Mouse (Mus musculus): ENCODE results near the gene S1pr4. TPM values are rescaled to one million over a fixed set of nuclear protein-coding genes. Genes with fewer than 3 reads are reported as not detected.
A peak's percentile ranks its signal among the peaks of the same experiment; 100 is the strongest.

The S1pr4 gene
- total RNA-seq, 2 experiments from 2014 or later = 0.35 to 0.54 TPM

- DNase-seq (ENCODE audit: extremely low spot score in 1 of 2, low spot score in 1 of 2) = peak in 1 of 2 experiments; percentile 4
These were observed 48.6 kb downstream of the S1pr4 start for GRCm38 (mm10) chr10:81451365-81451745.

- peak in 1 of 2 experiments; percentile 2 for DNase-seq (ENCODE audit: extremely low spot score in 1 of 2, low spot score in 1 of 2)
These were observed 49.1 kb downstream of the S1pr4 start for GRCm38 (mm10) chr10:81450641-81451364.

- peak; percentile 80 to 93 for DNase-seq (ENCODE audit: extremely low spot score in 1 of 2, low spot score in 1 of 2)
These were observed 49.8 kb downstream of the S1pr4 start for GRCm38 (mm10) chr10:81450140-81450539.

Small RNA genes within 50 kb of the gene (microRNA-seq; reads per million reads assigned to microRNA genes)
- 0 reads per million in 2 experiments for gene Gm25595

Other genes with a start within 250 kb of the S1pr4 start
- gene Matk, start 247.2 kb downstream of the S1pr4 start, total RNA-seq (2021) = 100 to 1,000 TPM; 222 to 244 TPM
- gene Mrpl54, start 233.2 kb downstream of the S1pr4 start, total RNA-seq (2021) = 10 to 100 TPM; 38.6 to 44.0 TPM
- gene Apba3, start 233.2 kb downstream of the S1pr4 start, total RNA-seq (2021) = 10 to 100 TPM; 35.4 to 39.5 TPM
- gene Tjp3, start 208.6 kb downstream of the S1pr4 start, total RNA-seq (2021) = 1 to 10 TPM in 1 of 2 experiments, under 1 TPM in 1; 0.86 to 1.2 TPM
- 100 to 1,000 TPM; 306 to 318 TPM for gene Pip5k1c, start 207.2 kb downstream of the S1pr4 start, total RNA-seq (2021)
- 10 to 100 TPM; 28.1 to 30.0 TPM for gene Cactin, start 179.0 kb downstream of the S1pr4 start, total RNA-seq (2021)
- 1 to 10 TPM; 1.1 to 1.5 TPM for gene Tbxa2r, start 171.4 kb downstream of the S1pr4 start, total RNA-seq (2021)
- gene Gipc3, start 156.9 kb downstream of the S1pr4 start, total RNA-seq (2021) = 1 to 10 TPM; 1.6 to 1.9 TPM
- gene Hmg20b, start 149.7 kb downstream of the S1pr4 start, total RNA-seq (2021) = 10 to 100 TPM; 31.3 to 31.6 TPM
- gene Mfsd12, start 142.6 kb downstream of the S1pr4 start, total RNA-seq (2021) = 10 to 100 TPM; 46.6 to 50.7 TPM
- gene 4930404N11Rik, start 134.3 kb downstream of the S1pr4 start, total RNA-seq (2021) = 1 to 10 TPM; 1.1 to 1.2 TPM
- 10 to 100 TPM; 65.9 to 66.6 TPM for gene Fzr1, start 121.6 kb downstream of the S1pr4 start, total RNA-seq (2021)
- gene Dohh, start 115.7 kb downstream of the S1pr4 start, total RNA-seq (2021) = 10 to 100 TPM; 79.1 to 87.1 TPM
- 1 to 10 TPM; 2.6 to 3.7 TPM for gene Gm48551, start 115.7 kb downstream of the S1pr4 start, total RNA-seq (2021)
- 1 to 10 TPM; 3.2 to 4.7 TPM for gene Gm48552, start 111.1 kb downstream of the S1pr4 start, total RNA-seq (2021)
- gene Smim24, start 107.1 kb downstream of the S1pr4 start, total RNA-seq (2021) = 1 to 10 TPM; 1.4 to 3.1 TPM
- gene Nfic, start 44.5 kb downstream of the S1pr4 start, total RNA-seq (2021) = 10 to 100 TPM; 59.5 to 66.8 TPM
- 100 to 1,000 TPM; 255 to 311 TPM for gene Celf5, start 17.4 kb downstream of the S1pr4 start, total RNA-seq (2021)
- 10 to 100 TPM; 83.0 to 94.6 TPM for gene Ncln, start 3.7 kb downstream of the S1pr4 start, total RNA-seq (2021)
- gene Gna15, start 24.1 kb upstream of the S1pr4 start, total RNA-seq (2021) = 1 to 10 TPM; 2.4 to 3.2 TPM
- gene Gna11, start 45.1 kb upstream of the S1pr4 start, total RNA-seq (2021) = 100 to 1,000 TPM; 110 to 121 TPM
- 100 to 1,000 TPM; 692 to 732 TPM for gene Aes, start 59.4 kb upstream of the S1pr4 start, total RNA-seq (2021)
- gene Tle2, start 74.4 kb upstream of the S1pr4 start, total RNA-seq (2021) = 10 to 100 TPM; 22.5 to 32.3 TPM
- gene Tle6, start 100.9 kb upstream of the S1pr4 start, total RNA-seq (2021) = 1 to 10 TPM; 1.7 to 4.1 TPM
- 1 to 10 TPM; 4.2 to 4.4 TPM for gene BC025920, start 106.1 kb upstream of the S1pr4 start, total RNA-seq (2021)
- 10 to 100 TPM; 23.5 to 30.9 TPM for gene Sirt6, start 127.7 kb upstream of the S1pr4 start, total RNA-seq (2021)
- 10 to 100 TPM; 30.8 to 39.0 TPM for gene Ankrd24, start 128.4 kb upstream of the S1pr4 start, total RNA-seq (2021)
- 1 to 10 TPM; 4.7 to 5.3 TPM for gene Gm10778, start 148.9 kb upstream of the S1pr4 start, total RNA-seq (2021)
- gene Zfp433, start 204.7 kb upstream of the S1pr4 start, total RNA-seq (2021) = 10 to 100 TPM; 11.3 to 11.7 TPM

All from layer of hippocampus, postnatal 25 days (tissue).